Mouse (Mus musculus) liver, embryonic 12.5 days (tissue): ENCODE data around the gene Tmod2. TPM values are rescaled to one million over a fixed set of nuclear protein-coding genes. Genes with fewer than 3 reads are reported as not detected.

Experiments
- polyA plus RNA-seq: library from polyadenylated mRNA; unstranded; fragments of >200 nt; fragmentation: Nextera tagmentation; extraction: Ambion mirVana; gene quantifications from 2 replicates; pipeline ENCODE4 v1.2.1, GENCODE M21; 2016

Tmod2 gene
- polyA plus RNA-seq, 1 experiment from 2014 or later, result 0.69 TPM

Other genes with a start within 250 kb of the Tmod2 start
- gene Mapk6, start 201.3 kb downstream of the Tmod2 start, polyA plus RNA-seq, result 33.3 and 36.5 TPM in 2 replicates
- gene Leo1, start 169.8 kb downstream of the Tmod2 start, polyA plus RNA-seq, result 25.9 and 26.9 TPM in 2 replicates
- gene Tmod3, start 51.7 kb downstream of the Tmod2 start, polyA plus RNA-seq, result 37.6 and 39.0 TPM in 2 replicates
- 6.0 and 6.4 TPM in 2 replicates for gene Lysmd2, start 14.4 kb upstream of the Tmod2 start, polyA plus RNA-seq
- gene Scg3, start 72.7 kb upstream of the Tmod2 start, polyA plus RNA-seq, result 0.30 TPM in 1 of 2 replicates, not detected in the other
- 2.7 and 2.9 TPM in 2 replicates for gene Bmp5, start 164.0 kb upstream of the Tmod2 start, polyA plus RNA-seq